Mouse (Mus musculus): ENCODE measurements around the gene Ascl5. TPM values are rescaled to one million over a fixed set of nuclear protein-coding genes. Genes with fewer than 3 reads are reported as not detected.

Ascl5 gene
- polyA plus RNA-seq, 1 experiment from 2014 or later = 0.67 TPM

DNA sequence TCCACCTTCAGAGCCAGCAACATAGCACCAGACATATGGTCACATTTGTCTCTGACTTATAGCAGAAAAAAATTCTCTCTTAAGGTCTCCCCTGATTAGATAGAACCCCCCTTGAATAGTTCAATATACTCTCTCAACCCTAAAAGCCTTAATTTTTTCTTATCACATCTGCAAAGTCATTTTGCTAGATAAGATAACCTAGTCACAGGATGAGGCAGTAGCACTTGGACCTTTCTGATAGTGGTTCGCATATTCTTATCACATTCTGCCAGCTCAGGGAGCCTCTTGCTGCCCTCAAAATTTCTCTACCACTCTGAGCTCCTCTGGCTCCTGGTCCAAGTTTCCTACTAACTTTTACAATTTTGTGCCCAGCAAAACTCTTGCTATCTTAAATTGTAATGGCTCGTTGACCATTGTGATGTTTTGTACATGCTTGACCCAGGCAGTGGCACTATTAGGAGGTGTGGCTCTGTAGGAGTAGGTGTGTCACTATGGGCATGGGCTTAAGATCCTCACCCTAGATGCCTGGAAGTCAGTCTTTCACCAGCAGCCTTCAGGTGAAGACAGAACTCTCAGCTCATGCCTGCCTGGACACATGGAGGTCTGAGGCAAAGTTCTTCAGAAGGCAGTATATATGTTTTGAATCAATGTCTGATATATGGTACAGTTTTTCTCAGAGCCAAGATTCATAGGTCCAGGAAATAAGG, 35.7 kb upstream of the Ascl5 start:
- WGBS = 86% methylated on average over 2 of the region's 2 CpGs
- DNase-seq (ENCODE audit: low spot score) = no peak

DNA sequence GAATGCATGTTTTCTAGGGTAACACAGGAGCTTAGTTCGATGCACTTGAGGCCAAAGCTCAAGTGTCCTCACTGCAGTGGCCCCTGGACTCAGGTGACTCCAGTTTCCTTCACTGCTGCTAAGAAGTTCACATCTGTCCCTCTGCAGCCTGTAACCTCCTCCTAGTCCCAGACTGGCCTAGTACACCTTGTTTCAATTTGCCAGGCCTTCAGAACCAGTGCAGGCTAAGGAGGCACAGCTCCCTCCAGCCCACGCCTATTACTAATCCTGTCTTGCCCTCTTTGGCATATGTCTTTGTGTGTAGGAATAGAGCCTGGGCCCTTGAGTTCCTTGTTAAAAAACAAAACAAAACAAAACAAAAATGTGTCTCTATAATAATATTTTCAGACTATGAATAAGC, 33.3 kb upstream of the Ascl5 start:
- ATAC-seq (ENCODE audit: low read depth) (peak; percentile 22; the same call in 1 of the 2 replicates), DNase-seq (ENCODE audit: low spot score) (no peak)
- no peak overlapping the region for H3K9ac ChIP-seq (ENCODE audit: low read depth, low read length)
- peak overlapping the region; percentile 80; the same call in 1 of the 2 replicates for H3K27ac ChIP-seq (replicated peaks; ENCODE audit: low read depth, low read length)
- H3K27me3 ChIP-seq (replicated peaks; ENCODE audit: control insufficient read depth, insufficient read depth, low read length) = no peaks in the 10 kb centered on the region
- H3K9me3 ChIP-seq (ENCODE audit: control insufficient read depth, low read length) = no peaks in the 10 kb centered on the region
- peaks cover 23% of the 10 kb centered on the region for H3K36me3 ChIP-seq (ENCODE audit: control insufficient read depth, insufficient read depth, low read length)
- WGBS = 48% methylated on average over 2 of the region's 2 CpGs
- peaks cover 12% of the 10 kb centered on the region for H3K4me1 ChIP-seq (ENCODE audit: control insufficient read depth, insufficient read depth, low read length)
- peak overlapping the region; percentile 89 for H3K4me2 ChIP-seq (ENCODE audit: low read depth, low read length)
- H3K4me3 ChIP-seq (ENCODE audit: low read depth, low read length) = peak overlapping the region; percentile 82

More for the DNA sequence above, 35.7 kb upstream of the Ascl5 start:
- Histone ChIP-seq H3K9ac (ENCODE audit: low read depth, low read length) (no peak overlapping the region), H3K9me3 (ENCODE audit: control insufficient read depth, low read length) (no peaks in the 10 kb centered on the region), H3K27ac (replicated peaks; ENCODE audit: low read depth, low read length) (no peak overlapping the region), H3K4me3 (ENCODE audit: low read depth, low read length) (no peak overlapping the region), H3K4me2 (ENCODE audit: low read depth, low read length) (no peak overlapping the region), H3K4me1 (ENCODE audit: control insufficient read depth, insufficient read depth, low read length) (peaks cover 12% of the 10 kb centered on the region), H3K27me3 (replicated peaks; ENCODE audit: control insufficient read depth, insufficient read depth, low read length) (no peaks in the 10 kb centered on the region), H3K36me3 (ENCODE audit: control insufficient read depth, insufficient read depth, low read length) (peaks cover 6% of the 10 kb centered on the region; the same call in 1 of the 2 replicates)
- no peak for ATAC-seq (ENCODE audit: low read depth)

DNA sequence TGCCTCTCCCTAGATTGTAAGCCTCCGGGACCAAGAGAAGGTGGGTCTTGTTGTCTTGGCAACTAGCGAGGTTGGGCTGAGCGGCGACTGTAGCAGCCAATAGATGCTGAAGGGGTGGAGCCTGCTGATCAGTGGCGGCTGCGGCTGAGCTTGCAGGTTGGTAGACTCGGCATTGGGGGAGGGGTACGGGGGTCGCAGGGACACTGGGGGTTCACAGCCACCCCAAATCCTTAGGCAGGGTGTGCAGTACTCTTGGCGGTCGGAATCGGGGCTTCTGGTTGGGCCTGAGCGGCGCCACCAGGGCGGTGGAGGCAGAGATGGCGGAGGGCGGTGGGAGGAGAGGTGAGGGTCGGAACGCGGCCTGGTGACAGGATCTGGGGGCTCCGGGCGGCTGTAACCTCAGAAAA, 32.7 kb upstream of the Ascl5 start:
- ATAC-seq (ENCODE audit: low read depth) (peak; percentile 99), DNase-seq (ENCODE audit: low spot score) (peak; percentile 98)
- WGBS = 2% methylated on average over 17 of the region's 22 CpGs
- Histone ChIP-seq H3K9ac (ENCODE audit: low read depth, low read length) (peak overlapping the region; percentile 86), H3K27ac (replicated peaks; ENCODE audit: low read depth, low read length) (peak overlapping the region; percentile 80), H3K9me3 (ENCODE audit: control insufficient read depth, low read length) (no peaks in the 10 kb centered on the region), H3K4me3 (ENCODE audit: low read depth, low read length) (peak overlapping the region; percentile 82), H3K36me3 (ENCODE audit: control insufficient read depth, insufficient read depth, low read length) (peaks cover 29% of the 10 kb centered on the region), H3K4me1 (ENCODE audit: control insufficient read depth, insufficient read depth, low read length) (peaks cover 12% of the 10 kb centered on the region), H3K27me3 (replicated peaks; ENCODE audit: control insufficient read depth, insufficient read depth, low read length) (no peaks in the 10 kb centered on the region), H3K4me2 (ENCODE audit: low read depth, low read length) (peak overlapping the region; percentile 89)

GRCm38 (mm10) chr1:136018390-136019189, 32.0 kb upstream of the Ascl5 start:
- no peaks in the 10 kb centered on the region for H3K27me3 ChIP-seq (replicated peaks; ENCODE audit: control insufficient read depth, insufficient read depth, low read length)
- H3K9ac ChIP-seq (ENCODE audit: low read depth, low read length) = peak overlapping the region; percentile 86
- H3K27ac ChIP-seq (replicated peaks; ENCODE audit: low read depth, low read length) = peak overlapping the region; percentile 80
- peaks cover 12% of the 10 kb centered on the region for H3K4me1 ChIP-seq (ENCODE audit: control insufficient read depth, insufficient read depth, low read length)
- 3% methylated on average over 24 of the region's 24 CpGs for WGBS
- ATAC-seq (ENCODE audit: low read depth) = peak; percentile 37
- no peaks in the 10 kb centered on the region for H3K9me3 ChIP-seq (ENCODE audit: control insufficient read depth, low read length)
- DNase-seq (ENCODE audit: low spot score) = peak; percentile 67
- H3K4me2 ChIP-seq (ENCODE audit: low read depth, low read length) = peak overlapping the region; percentile 89
- H3K4me3 ChIP-seq (ENCODE audit: low read depth, low read length) = peak overlapping the region; percentile 82
- peaks cover 36% of the 10 kb centered on the region for H3K36me3 ChIP-seq (ENCODE audit: control insufficient read depth, insufficient read depth, low read length)

GRCm38 (mm10) chr1:136030201-136030600, 20.4 kb upstream of the Ascl5 start:
- peak; percentile 63 for DNase-seq (ENCODE audit: low spot score)
- Histone ChIP-seq H3K4me3 (ENCODE audit: low read depth, low read length) (no peak overlapping the region), H3K4me2 (ENCODE audit: low read depth, low read length) (no peak overlapping the region), H3K27me3 (replicated peaks; ENCODE audit: control insufficient read depth, insufficient read depth, low read length) (no peaks in the 10 kb centered on the region), H3K27ac (replicated peaks; ENCODE audit: low read depth, low read length) (no peak overlapping the region), H3K4me1 (ENCODE audit: control insufficient read depth, insufficient read depth, low read length) (no peaks in the 10 kb centered on the region), H3K9me3 (ENCODE audit: control insufficient read depth, low read length) (no peaks in the 10 kb centered on the region), H3K9ac (ENCODE audit: low read depth, low read length) (no peak overlapping the region), H3K36me3 (ENCODE audit: control insufficient read depth, insufficient read depth, low read length) (peaks cover 95% of the 10 kb centered on the region)
- 47% methylated on average over 7 of the region's 7 CpGs for WGBS
- ATAC-seq (ENCODE audit: low read depth) = peak; percentile 56; the same call in 1 of the 2 replicates

DNA sequence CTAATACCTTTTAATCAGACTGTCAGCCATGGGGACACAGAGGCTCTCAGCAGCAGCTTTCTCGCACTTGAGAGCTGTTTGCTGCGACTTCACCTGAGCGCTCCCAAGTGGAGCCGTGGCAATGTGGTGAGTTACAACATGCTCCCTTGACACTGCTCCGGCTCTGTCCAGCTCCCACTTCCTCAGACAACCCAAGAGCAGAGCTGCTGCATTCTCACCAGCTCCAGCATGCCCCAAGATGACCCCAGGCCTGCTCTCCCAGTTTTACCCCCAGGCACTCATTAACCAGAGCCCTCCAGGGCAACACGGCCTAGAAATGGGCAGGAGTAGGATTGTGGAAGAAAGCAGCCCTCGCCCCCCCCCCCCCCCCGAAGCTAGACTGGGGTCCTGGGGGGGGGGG, 18.9 kb upstream of the Ascl5 start:
- Histone ChIP-seq H3K4me3 (ENCODE audit: low read depth, low read length) (no peak overlapping the region), H3K9me3 (ENCODE audit: control insufficient read depth, low read length) (no peaks in the 10 kb centered on the region), H3K4me1 (ENCODE audit: control insufficient read depth, insufficient read depth, low read length) (no peaks in the 10 kb centered on the region), H3K36me3 (ENCODE audit: control insufficient read depth, insufficient read depth, low read length) (peaks cover 87% of the 10 kb centered on the region), H3K27me3 (replicated peaks; ENCODE audit: control insufficient read depth, insufficient read depth, low read length) (no peaks in the 10 kb centered on the region), H3K9ac (ENCODE audit: low read depth, low read length) (no peak overlapping the region), H3K27ac (replicated peaks; ENCODE audit: low read depth, low read length) (no peak overlapping the region), H3K4me2 (ENCODE audit: low read depth, low read length) (no peak overlapping the region)
- WGBS = 79% methylated on average over 6 of the region's 8 CpGs
- ATAC-seq (ENCODE audit: low read depth) (no peak), DNase-seq (ENCODE audit: low spot score) (no peak)

- DNase-seq (ENCODE audit: low spot score) (no peak), ATAC-seq (ENCODE audit: low read depth) (no peak)
- Histone ChIP-seq H3K4me2 (ENCODE audit: low read depth, low read length) (no peak overlapping the region), H3K4me3 (ENCODE audit: low read depth, low read length) (no peak overlapping the region), H3K9me3 (ENCODE audit: control insufficient read depth, low read length) (no peaks in the 10 kb centered on the region), H3K4me1 (ENCODE audit: control insufficient read depth, insufficient read depth, low read length) (no peaks in the 10 kb centered on the region), H3K36me3 (ENCODE audit: control insufficient read depth, insufficient read depth, low read length) (peaks cover 75% of the 10 kb centered on the region), H3K9ac (ENCODE audit: low read depth, low read length) (no peak overlapping the region), H3K27ac (replicated peaks; ENCODE audit: low read depth, low read length) (no peak overlapping the region), H3K27me3 (replicated peaks; ENCODE audit: control insufficient read depth, insufficient read depth, low read length) (no peaks in the 10 kb centered on the region)
- 59% methylated on average over 7 of the region's 7 CpGs for WGBS
Observed at GRCm38 (mm10) chr1:136032961-136033360, 17.6 kb upstream of the Ascl5 start.

GRCm38 (mm10) chr1:136038746-136039538, 11.7 kb upstream of the Ascl5 start:
- WGBS = 75% methylated on average over 5 of the region's 5 CpGs
- Histone ChIP-seq H3K4me3 (ENCODE audit: low read depth, low read length) (no peak overlapping the region), H3K4me2 (ENCODE audit: low read depth, low read length) (no peak overlapping the region), H3K36me3 (ENCODE audit: control insufficient read depth, insufficient read depth, low read length) (peaks cover 19% of the 10 kb centered on the region), H3K4me1 (ENCODE audit: control insufficient read depth, insufficient read depth, low read length) (0 out of 2 replicates have a peak, but pooled peaks cover 6% of the 10 kb centered on the region), H3K27ac (replicated peaks; ENCODE audit: low read depth, low read length) (no peak overlapping the region), H3K27me3 (replicated peaks; ENCODE audit: control insufficient read depth, insufficient read depth, low read length) (no peaks in the 10 kb centered on the region), H3K9me3 (ENCODE audit: control insufficient read depth, low read length) (no peaks in the 10 kb centered on the region), H3K9ac (ENCODE audit: low read depth, low read length) (no peak overlapping the region)
- ATAC-seq (ENCODE audit: low read depth) = no peak
- no peak for DNase-seq (ENCODE audit: low spot score)
